Mouse (Mus musculus): ENCODE data around the gene Gm13287. TPM values are rescaled to one million over a fixed set of nuclear protein-coding genes. Genes with fewer than 3 reads are reported as not detected.
"Not testable (repeated sequence)": the region's sequence is repeated elsewhere in the genome, so short reads cannot be mapped to it uniquely, and the experiment has no call there.

Gm13287 gene
- polyA plus RNA-seq, 1 experiment: not detected

- not testable (repeated sequence) for DNase-seq (ENCODE audit: low read depth)
- TF ChIP-seq CTCF (IDR thresholded peaks at IDR 0.05; ENCODE audit: borderline replicate concordance, extremely low read depth, insufficient read depth, insufficient read length): peak; percentile 29; the same call in 1 of the 2 replicates
These were observed 14.7 kb upstream of the Gm13287 start, which contains the start of gene Gm13277 for GRCm38 (mm10) chr4:88788402-88788801. Gm13277 (plus strand) TSS chr4:88788632.

- DNase-seq (ENCODE audit: low read depth): not testable (repeated sequence)
These were observed 11.8 kb upstream of the Gm13287 start, which contains the start of gene Gm13278 for GRCm38 (mm10) chr4:88791250-88791649. Gm13278 (plus strand) TSS chr4:88791550.

GRCm38 (mm10) chr4:88793936-88794675 lies 8.9 kb upstream of the Gm13287 start, which contains the start of gene Gm13275:
Gm13275 (plus strand) TSS chr4:88794487.
- DNase-seq (ENCODE audit: low read depth): not testable (repeated sequence)

GRCm38 (mm10) chr4:88797097-88797496 lies 6.0 kb upstream of the Gm13287 start, which contains the start of gene Gm13279:
Gm13279 (plus strand) TSS chr4:88797397.
- not testable (repeated sequence) for DNase-seq (ENCODE audit: low read depth)

- DNase-seq (ENCODE audit: low read depth): not testable (repeated sequence)
These were observed 3.7 kb upstream of the Gm13287 start, which contains the start of gene Gm13285 for GRCm38 (mm10) chr4:88799365-88799764. Gm13285 (plus strand) TSS chr4:88799665.

- not testable (repeated sequence) for DNase-seq (ENCODE audit: low read depth)
These were observed 2.2 kb downstream of the Gm13287 start, which contains the start of gene Gm13288 for GRCm38 (mm10) chr4:88805231-88805630. Gm13288 (plus strand) TSS chr4:88805531.

DNA sequence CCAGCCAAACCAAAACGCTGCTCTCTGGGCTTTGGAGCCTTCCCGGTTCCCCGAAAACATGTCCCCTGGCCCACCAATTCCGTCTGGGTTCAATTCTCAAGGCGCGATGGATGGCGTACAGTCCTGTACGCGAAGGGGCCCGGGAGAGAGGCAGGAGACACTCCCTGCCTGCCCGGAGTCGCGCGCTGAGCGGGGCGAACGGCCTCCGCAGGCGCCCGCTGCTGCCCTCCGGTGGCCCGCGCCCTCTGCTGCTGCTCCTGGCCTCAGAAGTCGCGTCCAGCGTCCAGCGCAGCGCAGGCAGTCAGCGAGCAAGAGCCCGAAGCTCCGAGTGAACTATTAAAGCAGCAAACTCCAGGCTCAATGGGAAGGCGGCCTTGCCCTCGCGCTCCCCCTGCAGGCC lies 2.7 kb downstream of the Gm13287 start:
- DNase-seq (ENCODE audit: low read depth): not testable (repeated sequence)

- no peak for DNase-seq (ENCODE audit: low read depth)
- TF ChIP-seq CTCF (IDR thresholded peaks at IDR 0.05; ENCODE audit: borderline replicate concordance, extremely low read depth, insufficient read depth, insufficient read length) (no peak), POLR2A (IDR thresholded peaks at IDR 0.05; ENCODE audit: borderline replicate concordance, extremely low read depth, insufficient read depth, insufficient read length, poor library complexity, severe bottlenecking) (no peak)
These were observed 12.9 kb downstream of the Gm13287 start, which contains the start of gene Ifna7 for GRCm38 (mm10) chr4:88815928-88816327. Ifna7 (plus strand) TSS chr4:88816228.

GRCm38 (mm10) chr4:88819659-88820058 lies 16.6 kb downstream of the Gm13287 start, which contains the start of gene Ifna11:
Ifna11 (plus strand) TSS chr4:88819959.
- TF ChIP-seq POLR2A (IDR thresholded peaks at IDR 0.05; ENCODE audit: borderline replicate concordance, extremely low read depth, insufficient read depth, insufficient read length, poor library complexity, severe bottlenecking) (no peak), CTCF (IDR thresholded peaks at IDR 0.05; ENCODE audit: borderline replicate concordance, extremely low read depth, insufficient read depth, insufficient read length) (no peak)
- DNase-seq (ENCODE audit: low read depth): no peak

GRCm38 (mm10) chr4:88822995-88823394 lies 19.9 kb downstream of the Gm13287 start:
- TF ChIP-seq CTCF (IDR thresholded peaks at IDR 0.05; ENCODE audit: borderline replicate concordance, extremely low read depth, insufficient read depth, insufficient read length) (peak; percentile 47; the same call in 1 of the 2 replicates), POLR2A (IDR thresholded peaks at IDR 0.05; ENCODE audit: borderline replicate concordance, extremely low read depth, insufficient read depth, insufficient read length, poor library complexity, severe bottlenecking) (no peak)
- DNase-seq (ENCODE audit: low read depth): peak; percentile 21

GRCm38 (mm10) chr4:88827116-88827515 lies 24.1 kb downstream of the Gm13287 start, which contains the start of gene Ifna6:
Ifna6 (plus strand) TSS chr4:88827416.
- DNase-seq (ENCODE audit: low read depth): not testable (repeated sequence)

DNA sequence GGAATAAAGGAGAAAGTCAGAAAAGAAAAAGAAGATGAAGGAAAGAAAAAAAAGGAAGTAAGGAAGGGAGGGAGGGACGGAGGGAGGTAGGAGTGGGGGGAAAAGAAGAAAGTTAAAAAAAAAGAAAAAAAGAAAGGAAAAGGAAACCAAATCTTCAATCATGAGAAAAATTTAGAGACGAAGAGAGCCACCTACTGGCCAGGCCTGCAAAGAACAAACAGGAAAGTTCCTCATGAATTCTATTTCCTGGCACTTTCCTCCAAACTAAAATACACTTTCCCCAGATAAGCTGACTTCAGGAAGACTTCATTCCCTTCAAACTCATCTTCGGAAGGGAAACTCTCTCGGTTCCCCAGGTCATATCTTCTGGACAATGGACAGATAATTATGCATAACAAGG lies 27.5 kb downstream of the Gm13287 start:
- TF ChIP-seq CTCF (IDR thresholded peaks at IDR 0.05; ENCODE audit: borderline replicate concordance, extremely low read depth, insufficient read depth, insufficient read length) (peak; percentile 41; the same call in 1 of the 2 replicates), POLR2A (IDR thresholded peaks at IDR 0.05; ENCODE audit: borderline replicate concordance, extremely low read depth, insufficient read depth, insufficient read length, poor library complexity, severe bottlenecking) (no peak)
- DNase-seq (ENCODE audit: low read depth): peak; percentile 38

DNA sequence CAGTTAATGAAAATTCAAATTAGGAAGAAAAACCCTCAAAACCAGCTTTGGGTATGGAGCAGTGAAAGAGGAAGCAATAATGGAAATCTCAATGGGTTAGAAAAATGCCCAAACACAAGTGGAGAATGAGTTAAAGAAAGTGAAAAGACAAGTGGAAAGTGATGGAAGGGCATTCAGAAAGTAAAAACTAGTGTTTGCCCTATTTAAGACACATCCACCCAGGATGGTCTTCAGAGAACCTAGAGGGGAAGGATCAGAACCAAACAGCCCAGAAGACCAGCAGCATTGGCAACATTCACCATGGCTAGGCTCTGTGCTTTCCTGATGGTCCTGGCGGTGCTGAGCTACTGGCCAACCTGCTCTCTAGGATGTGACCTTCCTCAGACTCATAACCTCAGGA lies 32.2 kb downstream of the Gm13287 start, which contains the start of gene Ifna5:
TSS of gene Ifna5 (plus strand) at position 301 of the 400 bp plus-strand sequence.
- not testable (repeated sequence) for DNase-seq (ENCODE audit: low read depth)

GRCm38 (mm10) chr4:88838828-88839227 lies 35.8 kb downstream of the Gm13287 start:
- TF ChIP-seq POLR2A (IDR thresholded peaks at IDR 0.05; ENCODE audit: borderline replicate concordance, extremely low read depth, insufficient read depth, insufficient read length, poor library complexity, severe bottlenecking) (no peak), CTCF (IDR thresholded peaks at IDR 0.05; ENCODE audit: borderline replicate concordance, extremely low read depth, insufficient read depth, insufficient read length) (peak; percentile 31; the same call in 1 of the 2 replicates)
- DNase-seq (ENCODE audit: low read depth): peak; percentile 21
